Mouse (Mus musculus): ENCODE measurements around the gene Mgrn1. TPM values are rescaled to one million over a fixed set of nuclear protein-coding genes. Genes with fewer than 3 reads are reported as not detected.

The Mgrn1 gene
- polyA plus RNA-seq, 1 experiment: 22.1 TPM

DNA sequence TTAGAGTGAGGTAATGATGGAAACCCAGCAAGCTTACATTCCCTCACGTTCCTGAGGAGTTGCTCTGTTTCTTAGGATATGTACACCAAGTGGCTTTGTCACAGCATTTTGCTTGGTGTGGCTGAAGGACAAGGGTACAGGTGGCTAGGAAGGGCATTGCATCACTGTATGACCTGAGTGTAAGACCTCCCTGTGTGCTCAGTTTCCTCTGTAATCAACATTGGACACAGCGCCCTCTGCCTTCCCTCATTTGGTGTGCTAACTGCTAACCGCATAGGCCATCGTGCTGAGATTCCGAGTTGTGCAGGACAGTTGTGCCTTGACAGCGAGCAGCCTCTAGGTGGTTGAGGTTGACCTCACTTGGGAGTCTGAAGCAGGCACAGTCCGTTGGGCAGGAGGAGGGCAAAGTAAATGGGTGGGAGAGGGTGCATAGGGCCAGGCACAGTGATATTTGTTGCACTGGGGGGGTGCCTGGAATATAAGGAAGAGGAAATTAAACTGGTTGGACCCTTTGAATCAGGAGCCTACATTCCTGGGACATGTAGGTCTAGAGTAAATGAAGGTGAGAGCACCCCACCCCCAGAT lies 11.2 kb downstream of the Mgrn1 start:
- H3K4me1 ChIP-seq (ENCODE audit: control insufficient read depth, insufficient read depth, low read length): peaks cover 8% of the 10 kb centered on the region; the same call in 1 of the 2 replicates
- no peak overlapping the region for H3K4me3 ChIP-seq (replicated peaks; ENCODE audit: control insufficient read depth, low read depth, low read length)
- no peak for TF ChIP-seq POLR2A (IDR thresholded peaks at IDR 0.05; ENCODE audit: borderline replicate concordance, control insufficient read depth, low read depth, low read length)
- peak; percentile 20; the same call in 1 of the 2 replicates for TF ChIP-seq CTCF (IDR thresholded peaks at IDR 0.05; ENCODE audit: control insufficient read depth, insufficient read depth, low read length)
- H3K27ac ChIP-seq (ENCODE audit: control insufficient read depth, insufficient read depth, low read depth, low read length, poor library complexity): no peak overlapping the region
- WGBS: 60% methylated on average over 7 of the region's 7 CpGs

DNA sequence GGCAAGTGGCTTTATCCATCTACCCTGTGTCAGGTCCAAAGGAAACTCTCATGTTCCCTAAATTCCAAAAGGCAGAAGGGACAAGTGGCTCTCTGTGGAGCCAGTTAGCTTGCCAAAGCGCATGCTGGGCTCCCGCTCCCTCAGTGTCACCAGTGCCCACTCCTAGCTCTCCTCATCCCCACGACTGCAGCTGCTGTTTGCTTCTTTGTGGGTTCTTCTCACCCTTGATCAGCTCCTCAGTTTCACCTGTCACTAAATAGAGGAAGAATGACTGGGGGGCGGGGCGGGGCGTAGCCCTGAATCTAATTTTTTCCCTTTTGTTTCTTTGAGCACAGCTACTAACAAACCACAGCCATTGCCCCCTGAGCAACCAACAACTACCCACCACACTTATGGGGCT lies 12.8 kb downstream of the Mgrn1 start:
- 67% methylated on average over 6 of the region's 6 CpGs for WGBS
- no peak for TF ChIP-seq POLR2A (IDR thresholded peaks at IDR 0.05; ENCODE audit: borderline replicate concordance, control insufficient read depth, low read depth, low read length)
- TF ChIP-seq CTCF (IDR thresholded peaks at IDR 0.05; ENCODE audit: control insufficient read depth, insufficient read depth, low read length): no peak
- Histone ChIP-seq H3K27ac (ENCODE audit: control insufficient read depth, insufficient read depth, low read depth, low read length, poor library complexity) (peak overlapping the region; percentile 46), H3K4me3 (replicated peaks; ENCODE audit: control insufficient read depth, low read depth, low read length) (no peak overlapping the region), H3K4me1 (ENCODE audit: control insufficient read depth, insufficient read depth, low read length) (peaks cover 8% of the 10 kb centered on the region; the same call in 1 of the 2 replicates)

DNA sequence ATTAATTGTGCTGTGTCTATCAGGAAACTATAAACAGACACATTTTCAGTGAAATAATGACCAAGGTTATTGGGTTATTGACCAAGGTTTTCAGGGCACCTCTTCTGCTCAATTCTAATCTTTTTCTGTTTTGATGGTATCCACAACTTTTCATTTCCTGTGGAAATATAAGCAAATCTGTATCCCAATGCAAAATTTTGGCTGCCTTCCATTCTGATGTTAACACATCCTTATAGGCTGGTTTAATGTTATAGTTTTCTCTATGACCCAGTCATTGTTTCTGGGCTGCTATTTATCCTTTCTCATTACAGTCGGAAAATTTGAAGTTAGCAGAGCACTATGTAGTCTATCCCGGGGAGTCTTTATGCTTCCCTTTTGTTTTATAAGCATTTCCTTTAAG lies 13.7 kb downstream of the Mgrn1 start:
- TF ChIP-seq POLR2A (IDR thresholded peaks at IDR 0.05; ENCODE audit: borderline replicate concordance, control insufficient read depth, low read depth, low read length) (no peak), CTCF (IDR thresholded peaks at IDR 0.05; ENCODE audit: control insufficient read depth, insufficient read depth, low read length) (no peak)
- 88% methylated on average over 2 of the region's 2 CpGs for WGBS
- H3K4me1 ChIP-seq (ENCODE audit: control insufficient read depth, insufficient read depth, low read length): peaks cover 8% of the 10 kb centered on the region; the same call in 1 of the 2 replicates
- H3K27ac ChIP-seq (ENCODE audit: control insufficient read depth, insufficient read depth, low read depth, low read length, poor library complexity): no peak overlapping the region
- H3K4me3 ChIP-seq (replicated peaks; ENCODE audit: control insufficient read depth, low read depth, low read length): no peak overlapping the region

DNA sequence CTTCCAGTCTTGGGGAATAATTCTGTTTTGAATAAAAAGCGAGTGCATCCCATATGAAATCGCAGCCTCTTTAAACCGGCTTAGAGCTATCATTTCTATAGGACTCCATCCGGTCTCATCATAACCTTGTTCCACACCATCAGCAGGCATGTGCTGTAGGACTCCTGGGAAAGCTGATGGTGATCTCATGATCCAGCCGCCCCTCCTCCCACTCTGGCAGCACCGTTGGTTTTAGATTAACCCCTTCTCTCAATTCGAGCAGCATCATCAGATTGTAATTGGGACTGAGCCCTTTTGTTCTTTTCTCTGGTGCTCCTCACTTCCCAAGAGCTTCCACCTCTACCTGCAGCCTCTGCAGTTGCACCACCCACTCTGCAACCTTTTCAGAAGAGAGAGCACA lies 15.1 kb downstream of the Mgrn1 start:
- 85% methylated on average over 7 of the region's 7 CpGs for WGBS
- peaks cover 8% of the 10 kb centered on the region; the same call in 1 of the 2 replicates for H3K4me1 ChIP-seq (ENCODE audit: control insufficient read depth, insufficient read depth, low read length)
- no peak overlapping the region for H3K27ac ChIP-seq (ENCODE audit: control insufficient read depth, insufficient read depth, low read depth, low read length, poor library complexity)
- TF ChIP-seq POLR2A (IDR thresholded peaks at IDR 0.05; ENCODE audit: borderline replicate concordance, control insufficient read depth, low read depth, low read length) (no peak), CTCF (IDR thresholded peaks at IDR 0.05; ENCODE audit: control insufficient read depth, insufficient read depth, low read length) (no peak)
- H3K4me3 ChIP-seq (replicated peaks; ENCODE audit: control insufficient read depth, low read depth, low read length): no peak overlapping the region

DNA sequence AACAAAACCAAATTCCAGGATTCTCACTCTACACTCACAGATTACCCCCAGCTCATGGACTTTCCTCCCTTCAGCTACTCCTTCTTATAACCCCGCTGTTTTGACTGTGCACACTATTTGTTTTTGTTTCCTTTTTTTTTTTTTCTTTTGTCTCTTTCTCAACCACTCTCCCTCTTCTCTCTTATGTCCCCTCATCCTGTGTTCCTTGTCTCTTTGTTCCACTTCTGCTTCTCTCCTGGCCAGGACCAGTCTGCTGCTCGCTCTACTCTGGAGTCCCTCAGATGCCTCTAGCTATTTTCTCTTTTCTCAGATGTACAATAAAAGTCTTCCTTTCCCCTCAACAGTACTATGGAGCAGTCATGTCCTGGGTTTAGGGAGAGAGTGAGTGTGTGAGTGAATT lies 16.3 kb downstream of the Mgrn1 start:
- WGBS: 50% methylated on average over 2 of the region's 2 CpGs
- H3K4me1 ChIP-seq (ENCODE audit: control insufficient read depth, insufficient read depth, low read length): peaks cover under 1% of the 10 kb centered on the region; the same call in 1 of the 2 replicates
- no peak overlapping the region for H3K4me3 ChIP-seq (replicated peaks; ENCODE audit: control insufficient read depth, low read depth, low read length)
- no peak for TF ChIP-seq POLR2A (IDR thresholded peaks at IDR 0.05; ENCODE audit: borderline replicate concordance, control insufficient read depth, low read depth, low read length)
- no peak for TF ChIP-seq CTCF (IDR thresholded peaks at IDR 0.05; ENCODE audit: control insufficient read depth, insufficient read depth, low read length)
- no peak overlapping the region for H3K27ac ChIP-seq (ENCODE audit: control insufficient read depth, insufficient read depth, low read depth, low read length, poor library complexity)

DNA sequence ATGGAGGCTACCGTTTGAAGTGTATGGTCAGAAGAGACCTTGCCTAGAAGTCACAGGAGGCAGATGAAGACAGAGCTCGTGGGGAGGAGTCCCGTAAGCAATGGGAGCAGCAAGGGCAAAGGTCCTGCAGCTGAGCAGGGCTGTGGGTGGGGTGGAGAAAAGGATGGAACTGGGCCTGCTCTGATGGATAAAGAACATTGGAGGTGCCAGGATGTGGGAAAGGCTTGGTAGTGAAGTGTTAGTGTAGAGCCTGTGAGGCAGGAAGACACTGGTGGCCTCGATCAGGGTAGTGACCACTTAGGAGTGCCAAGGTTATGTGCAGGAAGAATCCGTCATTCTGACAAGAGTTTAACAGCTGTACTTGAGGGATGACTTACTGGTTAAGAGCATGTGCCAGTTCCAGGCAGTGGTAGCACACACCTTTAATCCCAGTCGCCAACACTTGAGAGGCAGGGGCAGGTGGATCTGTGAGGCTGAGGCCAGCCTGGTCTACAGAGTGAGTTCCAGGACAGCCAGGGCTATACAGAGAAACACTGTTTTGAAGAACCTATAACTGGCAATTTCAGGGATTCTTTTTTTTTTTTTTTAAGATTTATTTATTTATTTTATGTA lies 17.5 kb downstream of the Mgrn1 start:
- Histone ChIP-seq H3K27ac (ENCODE audit: control insufficient read depth, insufficient read depth, low read depth, low read length, poor library complexity) (no peak overlapping the region), H3K4me3 (replicated peaks; ENCODE audit: control insufficient read depth, low read depth, low read length) (no peak overlapping the region), H3K4me1 (ENCODE audit: control insufficient read depth, insufficient read depth, low read length) (peaks cover 4% of the 10 kb centered on the region; the same call in 1 of the 2 replicates)
- TF ChIP-seq CTCF (IDR thresholded peaks at IDR 0.05; ENCODE audit: control insufficient read depth, insufficient read depth, low read length) (no peak), POLR2A (IDR thresholded peaks at IDR 0.05; ENCODE audit: borderline replicate concordance, control insufficient read depth, low read depth, low read length) (no peak)
- WGBS: 81% methylated on average over 6 of the region's 6 CpGs

DNA sequence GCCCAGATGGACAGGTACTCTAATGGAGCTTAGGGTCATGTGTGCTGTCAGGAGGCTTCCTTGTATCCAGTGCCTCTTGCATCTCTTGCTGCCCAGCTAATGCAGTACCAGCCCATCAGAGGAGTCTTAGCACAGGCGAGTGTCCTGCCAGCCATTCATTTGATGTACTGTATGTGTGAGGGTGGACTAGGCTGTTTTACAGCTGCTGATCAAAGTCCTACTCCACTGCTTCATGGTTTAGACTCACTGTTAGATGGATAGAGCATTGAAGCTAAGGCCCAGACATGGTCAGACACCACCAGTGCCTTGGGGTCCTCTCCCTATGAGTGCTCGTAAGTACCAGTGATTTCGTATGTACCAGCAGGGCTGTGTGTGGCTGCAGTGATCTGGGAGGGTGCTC lies 18.8 kb downstream of the Mgrn1 start:
- TF ChIP-seq CTCF (IDR thresholded peaks at IDR 0.05; ENCODE audit: control insufficient read depth, insufficient read depth, low read length) (no peak), POLR2A (IDR thresholded peaks at IDR 0.05; ENCODE audit: borderline replicate concordance, control insufficient read depth, low read depth, low read length) (no peak)
- Histone ChIP-seq H3K4me1 (ENCODE audit: control insufficient read depth, insufficient read depth, low read length) (peaks cover 4% of the 10 kb centered on the region; the same call in 1 of the 2 replicates), H3K27ac (ENCODE audit: control insufficient read depth, insufficient read depth, low read depth, low read length, poor library complexity) (no peak overlapping the region), H3K4me3 (replicated peaks; ENCODE audit: control insufficient read depth, low read depth, low read length) (no peak overlapping the region)
- WGBS: 77% methylated on average over 3 of the region's 3 CpGs

DNA sequence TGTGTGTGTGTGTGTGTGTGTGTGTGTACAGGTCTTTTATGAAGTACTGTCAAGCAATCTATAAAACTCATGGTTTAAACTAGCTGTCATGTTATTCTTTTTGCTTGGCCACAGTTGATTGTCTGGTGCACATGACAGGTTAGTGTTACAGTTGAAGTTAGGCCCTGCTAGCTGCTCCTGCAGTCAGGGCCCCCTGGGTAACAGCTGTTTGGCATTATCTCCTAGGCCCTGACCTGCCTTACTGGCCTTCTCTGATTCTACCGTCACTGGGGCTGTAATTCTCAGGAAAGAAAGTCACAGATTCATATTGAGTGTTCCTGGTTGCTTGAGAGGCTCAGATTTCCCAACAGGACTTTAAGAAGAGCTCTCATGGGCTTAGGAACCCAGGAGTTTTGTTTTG lies 19.5 kb downstream of the Mgrn1 start:
- TF ChIP-seq CTCF (IDR thresholded peaks at IDR 0.05; ENCODE audit: control insufficient read depth, insufficient read depth, low read length): no peak
- no peak for TF ChIP-seq POLR2A (IDR thresholded peaks at IDR 0.05; ENCODE audit: borderline replicate concordance, control insufficient read depth, low read depth, low read length)
- H3K27ac ChIP-seq (ENCODE audit: control insufficient read depth, insufficient read depth, low read depth, low read length, poor library complexity): no peak overlapping the region
- H3K4me1 ChIP-seq (ENCODE audit: control insufficient read depth, insufficient read depth, low read length): peaks cover 4% of the 10 kb centered on the region; the same call in 1 of the 2 replicates
- 54% methylated on average over 1 of the region's 1 CpGs for WGBS
- no peak overlapping the region for H3K4me3 ChIP-seq (replicated peaks; ENCODE audit: control insufficient read depth, low read depth, low read length)

All from bone marrow, adult 2 months (tissue).